In the genomic region with DNA sequence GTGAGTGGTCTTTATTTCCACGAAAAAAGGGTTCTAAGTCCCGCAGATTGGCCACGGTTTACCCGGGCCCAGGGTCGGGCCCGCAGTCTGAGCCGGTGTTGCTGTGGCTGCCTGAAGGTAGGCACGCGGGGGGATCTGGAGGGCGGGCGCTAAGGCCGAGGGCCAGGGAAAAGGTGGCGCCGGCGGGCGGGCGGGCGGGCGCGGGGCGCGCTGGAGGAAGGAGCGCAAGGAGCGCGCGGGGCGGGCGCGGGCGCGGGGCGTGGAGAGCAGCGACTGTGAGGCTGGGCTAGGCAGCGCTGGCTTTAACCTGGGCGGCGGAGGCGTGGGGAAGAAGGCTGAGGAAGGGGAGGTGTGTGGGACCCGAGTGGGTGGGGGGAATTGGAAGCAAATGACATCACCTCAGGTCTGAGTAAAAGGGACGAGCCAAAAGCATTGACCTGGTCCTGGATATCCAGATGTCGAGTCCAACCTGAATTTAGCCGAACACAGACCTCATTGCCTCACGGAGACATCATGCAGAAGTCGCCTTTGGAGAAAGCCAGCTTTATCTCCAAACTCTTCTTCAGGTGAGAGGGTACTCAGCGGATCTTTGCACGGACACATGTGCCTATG, we compare ENCODE assay signal across 8 mouse cellular contexts. TPM values are rescaled to one million over a fixed set of nuclear protein-coding genes. Genes with fewer than 3 reads are reported as not detected.
DNase-seq lines count a peak whose midpoint lies in the region; ATAC-seq and TF ChIP-seq lines count a peak whose summit lies in the region.

Gene Cftr (plus strand): TSS at position 377 of the 612 bp plus-strand sequence.

- no peak for TF ChIP-seq POLR2A in testis, adult 2 months (IDR thresholded peaks at IDR 0.05; ENCODE audit: control insufficient read depth, low read depth, low read length)

- TF ChIP-seq CTCF in testis, adult 2 months (IDR thresholded peaks at IDR 0.05; ENCODE audit: control insufficient read depth, insufficient read depth, insufficient replicate concordance, low read depth, low read length), result no peak

- DNase-seq in frontal cortex, postnatal 14 days (ENCODE audit: low spot score in 2 of 2), result no peak
- DNase-seq in Muller cell, postnatal 12 days (ENCODE audit: inconsistent ontology term), result peak; percentile 47
- DNase-seq in kidney, postnatal 36 days, result peak; percentile 19 to 64
- DNase-seq in lung, postnatal 4 days, result peak; percentile 32 to 64
- no peak for DNase-seq in MN1 (ENCODE audit: low spot score)

- peaks cover 2% of the 10 kb centered on the region for H3K4me1 ChIP-seq in forebrain, embryonic 16.5 days (replicated peaks; ENCODE audit: control insufficient read depth, insufficient read depth, low read length)
- peaks cover 5% of the 10 kb centered on the region; the same call in 1 of the 2 replicates for H3K4me1 ChIP-seq in testis, adult 2 months (ENCODE audit: control insufficient read depth, insufficient read depth, low read length)

- no peaks in the 10 kb centered on the region for H3K36me3 ChIP-seq in forebrain, embryonic 16.5 days (ENCODE audit: control insufficient read depth, insufficient read depth)
- H3K36me3 ChIP-seq in testis, adult 2 months (ENCODE audit: control insufficient read depth, insufficient read depth, low read length), result no peaks in the 10 kb centered on the region

- WGBS in forebrain, embryonic 16.5 days, result under 1% methylated on average over 40 of the region's 45 CpGs

- peak within 1 kb of the TSS; percentile 69 for H3K9ac ChIP-seq in forebrain, embryonic 16.5 days (replicated peaks; ENCODE audit: low read depth, low read length)

- H3K27me3 ChIP-seq in forebrain, embryonic 16.5 days (replicated peaks; ENCODE audit: control insufficient read depth, insufficient read depth, low read length), result no peaks in the 10 kb centered on the region; the same call in 1 of the 2 replicates
- H3K27me3 ChIP-seq in testis, adult 2 months (ENCODE audit: control insufficient read depth, insufficient read depth, low read length), result no peaks in the 10 kb centered on the region

- peak within 1 kb of the TSS; percentile 87 for H3K4me2 ChIP-seq in forebrain, embryonic 16.5 days (ENCODE audit: low read length)

- peak within 1 kb of the TSS; percentile 60 for H3K4me3 ChIP-seq in forebrain, embryonic 16.5 days (replicated peaks; ENCODE audit: low read length)
- H3K4me3 ChIP-seq in testis, adult 2 months (ENCODE audit: control insufficient read depth, low read depth, low read length), result peak within 1 kb of the TSS; percentile 93

- H3K9me3 ChIP-seq in forebrain, embryonic 16.5 days (ENCODE audit: control insufficient read depth, low read length), result no peaks in the 10 kb centered on the region

- peak; percentile 82 for ATAC-seq in frontal cortex, adult (ENCODE audit: low TSS enrichment)
- ATAC-seq in forebrain, embryonic 16.5 days, result peak; percentile 97

- H3K27ac ChIP-seq in forebrain, embryonic 16.5 days (ENCODE audit: low read length), result no peak within 1 kb of the TSS
- H3K27ac ChIP-seq in testis, adult 2 months (ENCODE audit: control insufficient read depth, insufficient read depth, low read depth, low read length), result peak within 1 kb of the TSS; percentile 85

RNA-seq across cellular contexts. Expression of gene Cftr, which starts in this region (rescaled TPM):
- 0.16 and 0.32 TPM in 2 replicates for polyA plus RNA-seq in forebrain, embryonic 16.5 days (2015; fragmentation: Nextera tagmentation; extraction: Ambion mirVana)
- polyA plus RNA-seq in testis, adult 2 months (2012; rRNA removed), result 7.6 and 8.2 TPM in 2 replicates

Comparison
In these comparisons a context has a peak if more than half of its experiments do, and no peak if none do; other contexts are left out.
1. Peak in ATAC-seq, H3K4me3 ChIP-seq, H3K9ac ChIP-seq and H3K4me2 ChIP-seq in forebrain, embryonic 16.5 days; RNA of the gene not detected or under 1 TPM.
2. DNase-seq: peak in Muller cell, postnatal 12 days (single experiment), kidney, postnatal 36 days (2 of 2) and lung, postnatal 4 days (2 of 2); none in frontal cortex, postnatal 14 days (0 of 2) and MN1 (single experiment).